Mouse (Mus musculus) left cerebral cortex, postnatal 10 days (tissue): ENCODE measurements around the gene Snx30. TPM values are rescaled to one million over a fixed set of nuclear protein-coding genes. Genes with fewer than 3 reads are reported as not detected.

ENCODE experiments used
- DNase-seq, 2 experiments: peaks; one replicate each; pipeline ENCODE4 v3.0.0; 2021 to 2022; ENCODE audit warnings: low spot score in 2 of 2, mixed read lengths in 1 of 2; ENCODE audit errors: extremely low spot score in 1 of 2
- intact Hi-C: fragments of 180-260 bp; cut with DNase I; formaldehyde crosslinking; loops from one replicate; pipeline ENCODE4 v1.15.1; 2025
- total RNA-seq, 2 experiments: library from RNA; stranded (reverse); gene quantifications; 2 replicates each; pipeline ENCODE4 v1.2.3; 2021

Snx30 gene
- total RNA-seq, 2 experiments from 2014 or later = 44.2 to 46.4 TPM

DNA sequence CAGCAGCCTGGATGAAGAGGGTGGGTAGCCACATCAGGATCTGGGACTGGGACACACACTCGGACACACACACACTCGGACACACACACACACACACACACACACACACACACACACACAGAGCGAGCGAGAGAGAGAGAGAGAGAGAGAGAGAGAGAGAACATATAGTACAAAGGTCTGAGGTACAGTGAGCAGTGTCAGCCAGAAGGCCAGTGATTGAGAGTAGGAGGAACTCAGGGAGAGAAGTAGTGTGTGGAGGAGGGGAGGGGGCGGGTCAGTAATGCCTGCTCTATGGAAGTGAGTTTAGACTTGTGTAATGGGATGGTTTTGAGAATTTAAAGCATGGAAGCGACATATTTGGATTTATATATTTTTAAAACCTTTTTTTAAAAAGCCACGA, 47.5 kb downstream of the Snx30 start:
- intact Hi-C loops = loop anchor here (5.0 kb wide), 1 partner anchor 66 kb away; no protein-coding TSS in a partner anchor
- no peak for DNase-seq

DNA sequence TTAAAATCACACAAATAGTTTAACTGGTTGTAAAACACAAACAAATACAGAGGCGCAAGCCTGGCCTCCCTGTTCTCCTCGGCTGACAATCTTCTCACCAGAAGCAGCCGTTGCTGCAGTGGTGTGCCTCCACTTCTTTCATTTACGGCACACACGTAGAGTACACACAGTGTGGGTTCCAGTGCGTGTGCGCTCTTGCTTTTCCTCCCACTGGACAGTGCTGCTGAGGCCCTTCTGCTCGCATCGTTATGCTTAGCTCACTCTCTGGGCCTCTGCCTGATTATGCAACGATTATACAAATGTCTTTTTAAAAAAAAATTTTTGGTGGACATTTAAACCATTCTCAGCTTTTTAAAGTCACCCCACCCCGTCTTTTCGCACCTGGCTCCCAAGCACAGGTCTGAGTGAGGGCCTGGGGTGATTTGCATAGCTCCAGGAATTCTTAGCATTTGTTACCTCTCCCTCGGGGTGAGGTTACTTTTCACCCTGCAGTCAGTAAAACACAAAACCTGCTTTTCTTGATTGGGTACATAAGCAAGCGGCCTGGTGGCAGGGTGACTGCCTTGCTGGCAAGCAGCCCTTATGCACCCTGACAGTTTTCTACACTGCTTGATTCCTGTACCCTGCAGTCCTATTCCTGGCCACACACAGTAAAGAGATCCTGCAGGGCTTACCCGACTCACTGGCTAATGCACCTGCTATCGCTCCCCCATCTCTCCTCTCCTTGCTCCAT, 54.2 kb downstream of the Snx30 start:
- intact Hi-C loops = loop anchor here (10.0 kb wide), 1 partner anchor 475 kb away; no protein-coding TSS in a partner anchor
- no peak for DNase-seq

DNA sequence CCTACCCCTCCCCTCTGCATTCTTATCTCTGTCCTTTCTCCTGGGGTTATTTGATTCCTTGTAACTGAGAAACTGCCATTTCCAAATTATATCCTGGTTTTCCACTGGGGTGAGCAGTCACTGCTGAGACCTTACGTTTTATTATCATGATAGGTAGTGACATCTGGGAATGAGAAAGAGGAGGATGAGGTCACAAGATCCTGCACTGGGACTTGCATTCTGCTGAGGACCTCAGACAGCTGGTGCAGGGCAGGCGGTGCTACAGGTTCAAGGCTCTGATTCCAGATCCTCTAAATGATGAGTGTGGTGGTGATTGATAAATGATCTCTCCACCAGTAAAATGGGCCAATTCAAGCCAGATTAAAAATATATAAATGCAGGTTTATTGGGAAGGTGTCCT, 54.8 kb downstream of the Snx30 start:
- no peak for DNase-seq
- intact Hi-C loops = loop anchor here (10.0 kb wide), 1 partner anchor 476 kb away; no protein-coding TSS in a partner anchor

DNA sequence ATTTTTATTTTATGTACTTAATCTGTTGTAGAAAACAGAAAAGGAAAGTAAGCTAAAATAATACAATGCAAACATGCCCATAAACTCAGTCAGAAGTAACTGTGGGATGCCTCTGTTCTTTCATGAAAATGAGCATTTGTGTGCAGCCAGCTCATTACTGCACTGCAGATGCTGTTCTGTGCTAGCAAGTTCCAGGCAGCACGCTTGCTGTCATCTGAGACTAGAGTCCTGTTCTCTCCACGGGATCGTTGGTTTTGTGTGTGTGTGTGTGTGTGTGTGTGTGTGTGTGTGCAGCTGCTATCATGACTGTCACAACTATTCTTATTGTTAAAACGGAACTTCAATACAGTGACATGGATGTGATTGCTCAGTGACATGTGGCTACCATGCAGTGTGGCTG, 56.2 kb downstream of the Snx30 start:
- DNase-seq = no peak
- intact Hi-C loops = loop anchor here (10.0 kb wide), 1 partner anchor 477 kb away; no protein-coding TSS in a partner anchor

DNA sequence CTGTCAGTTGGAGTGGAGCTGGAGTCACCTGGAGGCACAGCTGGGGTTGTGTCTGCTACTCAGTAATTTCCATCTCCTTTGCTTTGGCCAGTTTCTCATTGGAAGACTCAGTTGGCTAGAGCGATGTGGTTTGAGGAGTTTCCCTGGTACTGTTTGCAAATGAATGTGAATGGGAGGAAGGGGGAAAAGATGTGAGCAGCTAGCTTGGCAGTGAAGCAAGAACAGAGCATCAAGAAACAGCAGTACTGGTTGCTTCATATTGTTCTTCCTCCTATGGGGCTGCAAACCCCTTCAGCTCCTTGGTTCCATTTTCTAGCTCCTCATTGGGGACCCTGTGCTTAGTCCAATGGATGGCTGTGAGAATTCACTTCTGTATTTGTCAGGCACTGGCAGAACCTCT, 56.7 kb downstream of the Snx30 start:
- intact Hi-C loops = loop anchor here (10.0 kb wide), 1 partner anchor 478 kb away; no protein-coding TSS in a partner anchor
- DNase-seq = no peak

DNA sequence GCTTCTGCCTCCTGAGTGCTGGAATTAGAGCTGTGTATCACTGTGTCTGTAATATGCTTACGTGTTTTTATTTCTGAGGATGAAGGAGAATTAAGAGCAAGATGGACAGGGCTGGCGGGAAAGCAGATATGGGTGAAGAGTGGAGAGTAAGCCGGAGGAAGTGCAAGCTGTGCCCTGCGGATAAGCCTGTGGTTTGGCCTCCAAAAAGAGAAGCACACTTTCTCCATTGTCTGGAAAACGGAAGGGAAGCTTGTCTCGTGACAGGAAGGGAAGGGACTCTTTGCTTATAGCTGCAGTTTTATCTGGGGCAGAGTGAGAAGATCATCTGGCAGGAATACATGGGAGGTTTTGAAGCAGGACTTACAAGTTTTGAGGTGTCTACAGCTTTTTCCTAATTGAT, 58.2 kb downstream of the Snx30 start:
- intact Hi-C loops = loop anchor here (10.0 kb wide), 1 partner anchor 479 kb away; no protein-coding TSS in a partner anchor
- DNase-seq = no peak

DNA sequence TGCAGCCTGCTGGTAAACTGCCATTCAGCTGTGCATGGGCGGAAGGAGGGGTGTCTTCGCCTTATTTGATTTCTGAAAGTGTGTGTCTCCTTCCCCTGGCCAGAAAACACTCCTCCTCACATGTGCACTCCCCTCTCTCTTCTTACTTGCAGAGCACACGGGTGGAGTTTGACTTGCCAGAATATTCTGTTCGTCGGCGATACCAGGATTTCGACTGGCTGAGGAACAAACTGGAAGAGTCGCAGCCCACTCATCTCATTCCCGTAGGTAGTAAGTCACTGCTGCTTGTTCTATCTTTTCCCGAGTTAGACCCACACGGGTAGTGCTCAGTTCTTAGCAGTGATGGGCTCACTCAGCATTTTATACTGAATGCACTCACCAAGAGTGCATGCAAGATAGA, 62.4 kb downstream of the Snx30 start:
- DNase-seq = no peak
- intact Hi-C loops = loop anchor here (10.0 kb wide), 1 partner anchor 483 kb away; no protein-coding TSS in a partner anchor

DNA sequence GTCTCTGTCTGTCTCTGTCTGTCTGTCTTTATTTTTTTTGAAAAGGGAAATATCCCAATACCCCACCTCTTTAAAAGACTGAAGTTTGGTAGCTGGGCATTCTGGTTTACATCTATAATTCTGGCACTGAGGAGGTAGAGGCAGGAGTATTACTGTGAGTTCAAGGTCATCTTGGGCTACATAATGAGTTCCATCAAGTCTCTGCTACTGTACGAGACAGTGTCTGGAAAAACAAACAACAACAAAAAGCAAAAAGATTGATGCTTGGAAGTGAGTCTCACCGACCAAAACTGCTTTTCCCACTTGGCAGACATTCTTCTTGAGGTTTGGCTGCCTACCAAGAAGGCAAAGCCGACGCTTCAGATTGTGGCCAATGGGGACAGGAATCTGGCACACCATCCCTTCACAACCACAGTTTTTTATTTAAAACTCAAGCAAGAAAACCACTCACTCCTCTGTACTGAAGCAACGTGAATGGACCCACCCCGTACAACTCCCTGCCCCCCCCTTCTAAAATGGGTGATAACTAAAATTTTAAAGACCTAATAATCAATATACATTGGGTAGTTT, 63.9 kb downstream of the Snx30 start:
- intact Hi-C loops = loop anchor here (2.0 to 10.0 kb wide), 4 partner anchors 63 to 485 kb away; partner anchors contain the start of gene E130308A19Rik
- DNase-seq = peak in 1 of 2 experiments; percentile 60

DNA sequence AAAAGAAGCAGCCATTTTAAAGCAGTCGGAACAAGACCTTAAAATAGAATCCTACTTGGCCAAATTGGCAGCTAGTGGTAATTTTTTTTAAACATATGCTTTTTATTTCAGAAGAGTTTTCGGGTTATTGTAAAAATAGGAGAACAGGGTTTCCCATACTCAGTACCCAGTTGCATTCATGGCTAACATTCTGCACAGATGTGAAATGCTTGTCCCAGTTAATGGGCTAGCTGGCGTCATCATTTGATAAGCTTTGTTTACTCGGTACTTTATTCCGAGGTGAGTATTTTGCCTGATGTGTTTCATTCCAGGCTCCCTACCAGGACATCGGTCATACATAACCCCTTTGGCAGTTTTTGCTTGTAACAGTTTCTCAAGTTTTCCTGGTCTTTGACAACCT, 64.8 kb downstream of the Snx30 start:
- no peak for DNase-seq

DNA sequence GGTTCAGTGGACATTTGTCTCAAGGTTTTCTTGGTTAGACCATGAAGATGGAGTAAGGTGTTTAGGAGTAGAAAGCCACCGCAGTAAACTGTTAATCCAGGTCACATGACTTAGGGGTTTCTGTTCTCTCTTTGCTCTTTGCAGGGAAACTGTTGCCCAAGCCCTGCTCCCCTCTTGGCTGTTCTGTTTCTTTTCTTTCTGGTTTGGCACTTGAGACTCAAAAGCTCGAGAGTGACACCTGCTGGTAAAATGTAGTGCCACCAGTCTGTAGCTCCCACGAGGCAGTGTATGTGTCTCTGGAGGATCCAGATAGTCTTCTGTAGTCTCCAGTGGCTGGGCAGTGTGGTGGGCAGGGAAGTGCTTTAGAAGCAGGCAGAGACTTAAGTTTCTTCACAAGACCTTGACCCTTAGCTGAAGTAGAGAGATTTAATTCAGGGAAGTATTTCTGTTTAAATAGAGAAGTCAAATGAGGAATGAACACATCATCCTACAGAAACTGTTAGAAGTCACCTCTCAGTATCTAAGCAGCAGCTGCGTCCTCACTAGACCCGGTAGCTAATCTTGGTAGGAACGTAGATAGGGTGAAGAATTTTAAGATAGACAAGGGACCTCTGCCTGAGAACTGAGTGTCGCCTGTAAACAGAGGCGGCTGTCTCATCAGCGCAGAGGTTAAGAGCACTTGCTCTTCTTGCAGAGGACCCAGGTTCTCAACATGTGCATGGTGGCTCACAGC, 65.4 kb downstream of the Snx30 start:
- DNase-seq = peak; percentile 80 to 87
- intact Hi-C loops = loop anchor here (2.0 to 10.0 kb wide), 3 partner anchors 64 to 246 kb away; partner anchors contain the start of gene E130308A19Rik

More for the DNA sequence above, 64.8 kb downstream of the Snx30 start:
- intact Hi-C loops = loop anchor here (2.0 to 10.0 kb wide), 3 partner anchors 64 to 246 kb away; partner anchors contain the start of gene E130308A19Rik

DNA sequence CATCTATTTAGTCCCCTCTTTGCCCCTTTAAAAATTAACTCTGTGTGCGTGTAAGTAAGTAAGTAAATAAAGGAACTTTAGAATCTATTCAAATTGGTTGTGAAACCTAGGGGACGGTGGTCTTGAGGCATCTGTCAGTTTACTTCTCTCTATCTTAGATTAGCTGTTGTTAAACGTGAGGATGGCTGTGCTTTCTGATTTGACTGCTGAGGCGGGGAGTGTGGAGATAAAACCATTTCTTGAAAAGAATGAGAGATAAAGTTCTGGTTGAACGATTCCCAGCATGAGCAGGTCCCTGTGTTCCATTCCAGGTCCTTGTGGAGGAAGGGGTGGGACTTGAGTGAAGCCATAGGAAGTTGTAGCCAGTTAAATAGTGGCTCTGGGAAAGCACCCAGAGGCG, 67.6 kb downstream of the Snx30 start:
- intact Hi-C loops = loop anchor here (10.0 kb wide), 1 partner anchor 248 kb away; the partner anchor contains the start of gene E130308A19Rik

DNA sequence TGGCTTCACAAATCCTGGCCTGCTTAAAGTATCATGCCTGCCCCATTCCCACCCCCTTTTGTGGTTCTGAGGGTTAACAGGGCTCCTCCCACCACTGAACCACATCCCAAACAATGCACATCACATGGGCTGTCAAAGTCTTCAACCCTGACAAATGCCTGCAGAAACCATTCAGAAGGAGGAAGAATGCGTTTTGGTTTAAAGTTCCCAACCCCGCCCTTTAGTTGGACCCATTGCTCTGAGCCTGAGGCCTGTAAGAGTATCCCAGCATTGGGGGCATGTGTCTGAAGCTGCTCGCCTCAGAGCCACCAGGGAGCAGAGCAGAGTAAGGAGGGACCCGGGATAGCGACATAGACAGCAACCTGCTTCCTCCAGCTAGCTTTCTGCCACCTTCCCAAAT, 68.2 kb downstream of the Snx30 start:
- intact Hi-C loops = loop anchor here (10.0 kb wide), 1 partner anchor 249 kb away; the partner anchor contains the start of gene E130308A19Rik
- no peak for DNase-seq

More for the DNA sequence above, 67.6 kb downstream of the Snx30 start:
- no peak for DNase-seq

DNA sequence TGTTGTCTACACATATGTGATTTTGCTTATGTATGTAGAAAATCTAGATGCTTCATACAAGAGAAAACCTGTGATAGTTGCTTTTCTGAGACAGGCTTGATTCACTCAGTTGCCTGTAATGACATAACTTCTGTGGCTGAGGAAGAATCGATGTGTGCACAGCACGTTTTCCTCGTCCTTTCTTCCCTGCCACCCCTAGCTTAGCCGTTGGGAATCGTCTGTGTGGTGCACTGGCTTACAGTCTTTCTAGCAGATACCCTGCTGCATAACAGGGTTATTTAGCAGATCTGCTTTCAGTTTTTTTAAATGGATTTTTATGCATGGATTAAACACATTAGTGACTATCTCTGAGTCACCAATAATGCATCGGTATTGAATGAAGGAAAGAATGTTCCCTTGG, 70.9 kb downstream of the Snx30 start:
- no peak for DNase-seq
- intact Hi-C loops = loop anchor here (10.0 kb wide), 1 partner anchor 252 kb away; the partner anchor contains the start of gene E130308A19Rik

DNA sequence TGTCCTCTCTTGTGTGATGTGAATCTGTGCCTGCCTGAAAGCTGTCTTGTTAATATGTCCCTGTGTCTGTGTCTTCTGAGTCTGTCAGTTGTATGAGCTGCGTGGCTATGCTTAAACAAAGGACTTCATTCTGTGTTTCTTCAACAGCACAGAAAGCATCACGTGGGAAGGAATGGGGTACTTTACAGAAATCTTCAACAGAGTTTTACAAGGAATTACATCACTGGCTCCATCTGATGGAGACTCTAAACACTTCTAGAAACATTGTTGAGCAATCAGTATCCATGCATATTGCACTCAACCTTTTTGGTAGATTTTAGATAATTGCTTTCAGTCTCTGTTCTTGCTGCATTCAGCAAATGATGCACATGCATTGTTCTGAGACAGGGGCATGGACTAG, 71.4 kb downstream of the Snx30 start:
- DNase-seq = no peak
- intact Hi-C loops = loop anchor here (10.0 kb wide), 1 partner anchor 252 kb away; the partner anchor contains the start of gene E130308A19Rik

DNA sequence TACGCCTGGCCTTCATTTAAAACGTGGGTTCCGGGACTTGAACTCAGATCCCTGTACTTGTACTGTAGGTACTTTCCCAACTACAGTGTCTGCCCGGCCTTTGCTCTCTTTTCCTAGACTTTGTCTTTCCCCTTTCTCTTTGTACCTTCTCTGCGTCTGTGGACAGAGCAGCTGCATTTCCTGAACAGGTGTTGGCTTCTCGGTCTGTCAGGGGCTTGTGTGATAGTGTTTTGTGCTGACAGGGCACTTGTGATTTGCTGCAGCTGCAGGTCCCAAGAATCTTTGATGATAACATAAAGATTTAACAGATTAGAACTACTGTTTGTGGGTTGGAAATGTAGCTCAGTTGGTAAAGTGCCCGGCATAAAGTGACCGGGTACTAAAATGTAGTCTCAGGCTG, 73.0 kb downstream of the Snx30 start:
- intact Hi-C loops = loop anchor here (10.0 kb wide), 1 partner anchor 254 kb away; the partner anchor contains the start of gene E130308A19Rik
- DNase-seq = no peak

DNA sequence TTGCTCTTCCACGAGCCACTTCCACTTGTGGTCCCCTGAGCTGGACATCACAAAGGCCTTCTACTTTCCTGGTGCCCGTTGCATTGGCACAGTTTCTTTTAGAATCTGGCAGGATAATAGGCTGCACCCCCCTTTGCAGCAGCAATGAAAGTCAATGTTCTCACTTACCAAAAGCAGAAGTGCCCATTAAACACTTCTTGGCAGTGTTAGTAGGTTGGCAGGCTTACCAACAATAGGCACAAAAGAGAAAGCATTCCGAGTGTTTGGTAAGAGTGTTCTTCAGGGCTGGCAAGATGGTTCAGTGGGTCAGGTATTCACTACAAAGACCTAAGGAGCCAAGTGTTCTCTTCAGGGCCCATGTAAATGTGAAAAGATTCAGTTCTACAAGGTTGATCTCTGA, 73.8 kb downstream of the Snx30 start:
- DNase-seq = no peak
- intact Hi-C loops = loop anchor here (10.0 kb wide), 1 partner anchor 255 kb away; the partner anchor contains the start of gene E130308A19Rik

DNA sequence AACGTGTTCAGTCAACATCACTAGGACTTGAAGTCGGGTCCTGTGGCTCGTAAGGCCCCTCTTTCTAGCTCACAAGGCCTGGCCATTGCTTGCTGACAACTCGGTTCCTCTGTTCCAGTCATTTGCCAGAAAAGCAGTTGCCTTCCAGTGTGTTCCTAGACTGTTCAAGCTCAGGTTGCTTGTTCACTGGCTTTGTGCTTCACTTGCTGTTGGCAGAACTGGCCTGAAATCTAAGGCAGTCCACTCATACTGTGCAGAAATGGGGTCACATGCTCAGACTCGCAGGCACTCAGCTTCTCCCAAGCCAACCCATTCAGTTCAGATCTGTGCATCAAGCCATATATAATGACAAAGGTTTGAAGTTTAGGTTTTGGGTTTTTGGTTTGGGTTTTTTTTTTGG, 75.1 kb downstream of the Snx30 start:
- intact Hi-C loops = no loop called here
- DNase-seq = no peak

DNA sequence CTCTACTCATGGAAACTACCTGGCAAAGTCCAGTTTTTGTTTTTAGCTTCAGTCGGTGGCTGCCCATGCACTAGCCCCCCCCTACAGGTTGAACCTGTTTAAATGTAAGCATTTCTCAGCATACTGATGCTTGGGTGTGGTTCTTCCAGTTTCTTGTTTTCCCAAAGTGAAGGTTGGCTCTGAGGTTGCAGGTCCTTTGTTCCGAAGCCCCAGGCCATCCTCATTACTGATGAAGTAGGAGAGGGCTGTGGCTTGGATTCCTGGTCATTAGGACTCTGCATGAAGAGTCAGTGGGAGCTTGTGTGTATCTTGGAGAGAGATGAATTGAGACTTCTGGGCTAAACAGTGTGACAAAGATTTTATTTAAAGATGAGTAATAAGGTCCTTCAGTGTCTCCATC, 75.6 kb downstream of the Snx30 start:
- DNase-seq = no peak
- intact Hi-C loops = no loop called here
